Mouse (Mus musculus) c-Kit-positive CD71-negative TER-119-negative erythroid progenitor cells, embryonic 14.5 days (primary cell): ENCODE results near the gene Foxj2.

ENCODE experiments used
- DNase-seq: peaks from one replicate; pipeline ENCODE4 v3.0.0-alpha.2; 2013; ENCODE audit warnings: low read depth

Foxj2 gene

GRCm38 (mm10) chr6:122813640-122814039 is 6.1 kb upstream of the Foxj2 start:
- DNase-seq = no peak

DNA sequence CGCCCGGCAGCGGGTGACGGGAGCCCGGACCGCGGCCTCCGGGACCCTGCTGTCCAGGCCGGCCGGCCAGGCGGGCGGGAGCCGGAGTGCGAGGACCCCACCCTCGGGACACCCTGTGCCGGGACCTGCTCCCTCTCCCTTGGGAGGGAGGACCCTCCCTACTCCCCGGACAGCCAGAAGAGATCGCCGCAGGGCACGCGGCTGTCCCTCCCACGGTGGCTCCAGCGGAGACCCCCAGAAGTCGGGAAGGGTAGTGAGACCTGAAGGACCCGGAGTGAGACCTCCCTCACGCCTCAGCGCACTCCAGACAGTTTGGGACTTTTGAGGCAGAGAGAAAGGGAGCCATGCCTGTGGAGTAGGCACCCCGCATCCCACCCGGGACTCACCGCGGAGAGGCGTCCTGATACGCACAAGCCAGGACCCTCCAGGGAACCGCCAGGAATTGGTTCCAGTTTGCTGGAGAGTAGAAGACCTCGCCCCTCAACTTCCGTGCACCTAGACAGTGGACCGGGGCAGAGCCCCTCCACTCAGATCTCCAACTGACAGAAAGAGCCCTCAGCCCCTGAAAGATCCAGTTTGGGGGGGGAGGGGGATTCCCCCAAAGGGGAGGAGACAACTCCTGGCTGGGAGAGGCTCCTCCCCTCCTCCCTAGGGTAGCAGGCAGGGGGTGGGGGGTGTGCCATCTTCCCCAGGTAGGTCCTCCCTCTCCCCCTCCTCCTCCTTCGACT is 521 bp downstream of the Foxj2 start:
- no peak for DNase-seq

GRCm38 (mm10) chr6:122820799-122821650 is 1.3 kb downstream of the Foxj2 start:
- DNase-seq = no peak

DNA sequence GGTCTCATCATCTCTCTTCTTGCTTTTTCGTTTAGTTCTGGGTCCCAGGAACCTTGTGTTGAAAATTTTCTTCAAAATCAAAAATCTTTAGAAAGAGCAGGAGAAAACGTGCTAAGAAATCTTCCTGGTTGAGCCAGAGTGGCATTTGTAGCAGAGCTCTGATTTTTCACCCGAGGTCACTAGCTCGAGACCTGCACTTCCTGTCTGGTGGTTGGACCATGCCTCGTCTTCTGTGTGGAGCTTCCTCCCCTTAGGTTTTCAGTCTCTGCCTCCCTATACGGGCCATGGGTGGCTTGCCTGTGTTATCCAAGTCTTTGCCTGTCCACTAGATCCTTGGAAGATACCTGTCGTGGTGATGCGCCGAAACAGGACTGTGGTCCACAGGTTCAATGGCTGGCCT is 2.1 kb downstream of the Foxj2 start:
- no peak for DNase-seq

DNA sequence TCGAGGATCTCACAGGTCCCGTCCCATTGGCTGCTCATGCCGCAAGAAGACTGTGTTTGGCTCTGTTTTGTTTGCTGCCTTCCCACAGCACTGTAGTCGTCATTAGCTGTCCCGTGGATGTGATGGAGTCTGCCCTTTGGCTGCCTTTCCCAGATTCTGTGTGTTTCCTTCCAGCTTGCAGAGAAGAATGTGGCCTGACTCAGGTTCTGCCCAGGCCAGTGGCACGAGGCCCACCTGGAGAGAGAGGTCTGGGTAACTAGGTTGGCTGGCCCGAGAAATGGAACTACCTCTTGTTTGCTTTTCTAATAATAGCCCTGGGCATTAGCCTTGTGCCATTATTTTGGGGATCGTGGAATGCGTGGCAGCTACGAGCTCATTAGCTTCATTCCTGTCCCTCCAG is 4.4 kb downstream of the Foxj2 start:
- DNase-seq = no peak

- DNase-seq = no peak
Observed at GRCm38 (mm10) chr6:122825166-122825565, 5.5 kb downstream of the Foxj2 start.

DNA sequence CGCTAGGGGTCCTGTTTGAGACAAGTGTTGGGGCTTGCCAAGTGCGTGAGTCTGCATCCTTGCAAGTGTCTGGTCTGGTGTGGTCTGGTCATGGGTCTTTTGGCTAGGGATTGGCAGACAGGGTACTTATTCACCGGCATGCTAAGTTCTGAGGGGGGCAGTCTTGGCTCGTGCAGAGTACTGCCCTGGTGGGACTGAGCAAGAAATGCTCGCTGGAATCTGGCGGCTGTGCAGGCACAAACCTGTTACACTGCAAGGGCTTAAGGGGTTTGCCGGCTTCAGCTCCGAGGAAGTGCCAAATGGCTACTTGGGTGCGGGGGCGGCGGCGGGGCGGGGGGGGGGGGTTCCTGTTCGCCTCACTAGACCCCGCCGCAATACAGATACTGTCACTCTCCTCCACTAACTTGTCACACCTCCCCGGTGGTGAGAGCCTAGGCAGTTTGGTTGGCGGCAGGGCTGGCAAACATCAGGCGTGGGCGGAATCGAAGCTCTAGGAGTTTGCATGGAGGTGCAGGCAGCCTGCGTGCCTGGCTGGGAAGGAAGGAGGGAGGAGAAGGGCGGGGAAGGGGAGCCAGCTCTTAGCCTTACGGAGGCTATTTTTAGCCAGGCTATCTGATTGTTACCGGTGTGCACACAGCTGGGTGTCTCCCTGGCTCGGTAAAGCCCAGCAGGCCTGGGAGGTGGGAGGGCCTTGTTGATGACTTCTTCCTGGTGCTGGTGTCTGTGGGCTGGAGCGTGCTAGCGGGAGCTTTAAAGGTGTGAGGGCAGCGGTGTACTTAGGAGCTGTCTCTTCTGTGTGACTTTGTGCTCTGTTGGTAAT is 6.4 kb downstream of the Foxj2 start:
- DNase-seq = peak; percentile 45

GRCm38 (mm10) chr6:122828086-122828485 is 8.4 kb downstream of the Foxj2 start:
- DNase-seq = no peak

- DNase-seq = no peak
Observed at GRCm38 (mm10) chr6:122832880-122833279, 13.2 kb downstream of the Foxj2 start.

DNA sequence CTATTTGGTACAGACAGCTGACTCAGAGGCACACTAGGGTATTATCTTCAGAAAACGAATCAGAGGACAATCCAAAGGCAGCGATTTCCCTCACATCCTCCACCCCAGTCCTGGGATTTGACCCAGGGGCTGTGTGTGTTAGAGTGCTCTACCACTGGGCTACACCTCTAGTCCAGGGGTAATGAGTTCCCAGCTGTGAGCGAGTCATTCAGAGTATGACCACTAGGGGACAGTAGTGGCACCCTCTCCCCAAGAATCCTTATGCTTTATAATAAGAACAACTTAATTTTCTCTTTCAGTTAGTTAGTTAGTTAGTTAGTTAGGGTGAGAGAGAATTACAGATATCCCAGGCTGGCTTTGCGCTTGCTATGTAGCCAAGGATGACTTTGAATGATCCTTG is 14.7 kb downstream of the Foxj2 start:
- DNase-seq = peak; percentile 56

GRCm38 (mm10) chr6:122836974-122837373 is 17.3 kb downstream of the Foxj2 start:
- no peak for DNase-seq

DNA sequence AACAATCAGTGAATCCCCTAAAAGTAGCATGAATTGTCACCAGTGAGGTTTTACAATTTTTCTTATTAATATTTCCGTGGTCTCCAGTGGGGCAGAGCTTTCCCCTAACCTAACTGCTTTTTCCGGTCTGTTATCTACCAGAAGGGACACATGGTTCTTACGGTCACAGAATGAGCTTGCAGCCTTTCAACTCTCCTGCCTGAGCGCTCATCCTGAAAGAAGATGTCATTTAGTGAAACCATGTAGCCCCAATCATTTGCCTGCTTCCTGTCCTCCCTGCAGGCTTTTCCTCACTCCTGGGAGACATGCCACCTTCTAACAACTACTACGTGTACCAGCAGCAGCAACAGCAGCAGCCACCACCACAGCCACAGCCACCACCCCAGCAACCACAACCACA is 17.8 kb downstream of the Foxj2 start:
- no peak for DNase-seq

GRCm38 (mm10) chr6:122843759-122844158 is 24.0 kb downstream of the Foxj2 start:
- no peak for DNase-seq

DNA sequence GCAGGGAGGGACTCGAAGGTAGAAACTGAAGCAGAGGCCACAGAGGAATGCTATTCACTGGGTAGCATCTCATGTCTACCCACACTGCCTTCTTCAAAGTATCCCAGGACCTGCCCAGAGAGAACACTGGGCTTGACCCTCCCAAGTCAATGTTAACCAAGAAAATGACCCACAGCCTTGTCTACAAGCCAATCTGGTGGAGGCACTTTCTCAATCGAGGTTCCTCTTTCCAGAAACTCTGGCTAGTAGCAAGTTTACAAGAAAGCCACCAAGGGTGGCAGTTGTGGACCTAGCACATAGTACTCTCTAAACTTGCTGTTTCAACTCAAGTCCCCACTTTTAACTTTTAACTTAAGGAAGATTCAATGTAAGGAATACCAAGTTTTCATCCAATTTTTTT is 33.0 kb downstream of the Foxj2 start:
- DNase-seq = no peak

GRCm38 (mm10) chr6:122854552-122854951 is 34.8 kb downstream of the Foxj2 start:
- DNase-seq = no peak

- no peak for DNase-seq
Observed at GRCm38 (mm10) chr6:122855955-122856354, 36.2 kb downstream of the Foxj2 start, which contains the start of gene C3ar1. TSS of gene C3ar1 (minus strand) at chr6:122856161.

DNA sequence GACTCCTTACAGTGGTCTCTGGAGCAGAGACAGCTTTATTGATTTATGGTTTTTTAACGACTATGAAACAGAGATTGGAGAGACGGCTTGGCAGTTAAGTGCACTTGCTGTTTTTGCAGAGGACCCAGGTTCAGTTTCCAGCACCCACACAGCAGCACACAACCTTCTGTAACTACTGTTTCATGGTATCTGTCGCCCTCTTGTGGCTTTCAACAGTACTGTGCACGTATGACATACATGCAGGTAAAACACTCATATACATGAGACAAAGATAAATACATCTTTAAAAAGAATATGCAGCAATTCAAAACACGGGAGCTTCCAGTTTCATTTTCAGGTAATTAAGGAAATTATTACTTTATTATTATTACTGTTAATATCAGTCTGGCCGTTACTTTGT is 42.7 kb downstream of the Foxj2 start:
- no peak for DNase-seq

DNA sequence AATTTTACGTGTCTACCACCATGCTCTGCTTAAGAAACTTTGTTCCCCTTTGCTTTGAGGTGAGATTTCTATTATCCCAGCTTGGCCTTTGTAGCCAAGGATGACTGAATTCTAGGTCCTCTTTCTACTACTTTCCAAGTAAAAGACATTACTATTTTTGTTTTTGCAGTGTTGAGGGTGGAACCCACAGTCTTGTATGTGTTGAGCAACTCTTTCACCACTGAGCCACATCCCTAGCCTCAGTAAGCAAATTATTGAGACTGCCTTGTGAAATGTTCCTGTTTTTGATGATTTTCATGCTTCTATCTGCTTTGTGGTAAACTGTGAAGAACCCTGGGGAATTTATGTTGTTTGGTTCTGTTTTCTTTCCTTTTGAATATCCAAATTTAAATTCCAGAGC is 43.2 kb downstream of the Foxj2 start:
- DNase-seq = no peak

DNA sequence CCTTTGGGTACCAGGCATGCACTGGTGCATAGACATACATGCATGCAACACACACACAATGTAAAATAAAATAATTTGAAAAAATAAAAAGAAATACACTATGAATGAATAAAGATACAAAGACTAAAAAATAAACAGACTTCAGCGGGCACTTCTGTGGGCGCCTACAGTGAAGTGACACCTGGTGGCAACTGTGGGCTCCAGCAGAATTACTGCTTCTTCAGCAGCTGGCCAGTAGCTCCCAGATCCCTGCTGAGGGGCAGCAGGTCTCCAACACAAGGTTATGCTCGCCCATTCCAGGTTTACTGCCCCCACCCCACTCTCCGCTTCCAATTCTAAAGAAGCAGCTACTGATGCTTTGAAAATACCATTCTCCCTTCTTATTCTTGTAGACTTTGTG is 48.2 kb downstream of the Foxj2 start:
- DNase-seq = no peak

DNA sequence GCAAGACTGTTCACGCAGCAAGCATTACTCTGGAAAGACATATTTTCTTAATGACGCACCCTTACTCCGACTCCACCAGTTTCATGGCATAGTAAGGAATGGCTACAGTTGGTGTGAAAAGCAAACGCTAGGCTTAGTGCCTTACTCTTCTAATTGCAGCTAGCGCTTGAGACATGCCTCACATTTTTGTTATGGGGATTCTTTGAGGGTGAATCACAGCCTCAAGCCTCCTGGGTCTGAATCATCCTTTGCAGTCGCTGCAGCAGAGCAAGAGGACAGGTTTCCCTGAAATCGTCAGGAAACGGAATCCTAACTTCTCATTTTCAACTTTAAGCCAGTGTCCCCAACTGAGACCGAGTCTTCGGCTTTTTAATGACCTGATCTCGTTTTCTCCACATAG is 50.1 kb downstream of the Foxj2 start:
- DNase-seq = no peak

- peak; percentile 55 for DNase-seq
Observed at GRCm38 (mm10) chr6:122872800-122873199, 53.1 kb downstream of the Foxj2 start.
